16 mouse cellular contexts compared by ENCODE assay signal in the genomic region with DNA sequence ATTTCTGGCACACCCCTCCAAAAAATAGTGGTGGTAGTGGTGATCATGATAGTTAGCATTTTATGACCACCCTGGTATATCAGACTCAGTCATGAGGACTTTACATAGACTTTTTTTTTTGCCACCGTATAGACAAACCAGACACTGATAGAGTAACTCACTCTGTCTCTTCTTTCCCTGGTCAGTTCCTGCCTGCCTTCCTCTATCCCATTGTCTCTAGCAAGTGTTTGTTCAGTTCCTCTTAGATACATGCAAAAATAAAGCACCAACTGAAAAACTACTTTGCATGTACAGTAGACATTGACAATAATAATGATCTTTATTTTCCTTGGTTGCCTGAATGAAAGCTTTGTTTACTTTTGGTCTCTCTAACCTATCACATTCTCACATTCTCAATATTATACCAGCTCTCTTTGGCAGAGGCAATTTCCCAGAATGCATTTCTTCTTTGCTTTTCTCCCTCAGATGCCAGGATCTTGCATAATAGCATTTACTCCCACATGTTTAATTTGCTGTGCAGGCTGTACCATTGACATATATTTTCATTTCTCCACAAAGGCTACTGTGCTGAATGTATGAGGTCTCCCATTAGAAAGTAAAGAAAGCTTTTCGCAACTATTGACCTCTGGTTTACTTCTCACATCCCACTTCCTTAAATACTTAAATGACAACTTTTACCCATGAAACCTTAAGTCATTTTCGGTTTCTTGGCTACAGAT.
DNase-seq lines count a peak whose midpoint lies in the region; ATAC-seq and TF ChIP-seq lines count a peak whose summit lies in the region.
"Had no signal": no experiment of that assay in that cellular context is flagged by ENCODE, and none has a peak within 500 bp of the region (broad histone marks: within the 10 kb centered on the region; RNA-seq: fewer than 3 reads in every experiment).

No protein-coding gene starts in this region.

- no peak overlapping the region for H3K4me2 ChIP-seq in forebrain, embryonic 14.5 days (ENCODE audit: low read length)
- no peak overlapping the region for H3K4me2 ChIP-seq in forebrain, embryonic 15.5 days (replicated peaks)
- H3K4me2 ChIP-seq in liver, embryonic 11.5 days = no peak overlapping the region
- no peak overlapping the region for H3K4me2 ChIP-seq in hindbrain, embryonic 12.5 days (replicated peaks)
- H3K4me2 ChIP-seq: hindbrain, embryonic 13.5 days; liver, embryonic 13.5 days; neural tube, embryonic 12.5 days had no signal

- no peak overlapping the region for H3K9ac ChIP-seq in forebrain, embryonic 14.5 days (ENCODE audit: low read length)
- H3K9ac ChIP-seq in forebrain, embryonic 15.5 days (replicated peaks) = no peak overlapping the region
- no peak overlapping the region for H3K9ac ChIP-seq in liver, adult 2 months (ENCODE audit: low read depth, low read length)
- no peak overlapping the region for H3K9ac ChIP-seq in liver, embryonic 11.5 days (ENCODE audit: low read depth, low read length)
- H3K9ac ChIP-seq in hindbrain, embryonic 12.5 days = no peak overlapping the region
- H3K9ac ChIP-seq: hindbrain, embryonic 13.5 days; liver, embryonic 13.5 days; neural tube, embryonic 12.5 days had no signal

- no peaks in the 10 kb centered on the region for H3K4me1 ChIP-seq in forebrain, embryonic 14.5 days (ENCODE audit: control insufficient read depth, insufficient read depth, low read length)
- H3K4me1 ChIP-seq in forebrain, embryonic 15.5 days = 0 out of 2 replicates have a peak, but pooled peaks cover 6% of the 10 kb centered on the region
- H3K4me1 ChIP-seq in liver, adult 2 months (ENCODE audit: control insufficient read depth, insufficient read depth, low read length) = peaks cover 3% of the 10 kb centered on the region
- H3K4me1 ChIP-seq in liver, embryonic 11.5 days (replicated peaks; ENCODE audit: control insufficient read depth, insufficient read depth, low read length) = no peaks in the 10 kb centered on the region
- H3K4me1 ChIP-seq in hindbrain, embryonic 12.5 days = no peaks in the 10 kb centered on the region
- H3K4me1 ChIP-seq: hindbrain, embryonic 13.5 days; liver, embryonic 13.5 days; neural tube, embryonic 12.5 days had no signal

- DNase-seq in forebrain, embryonic 14.5 days (ENCODE audit: low spot score) = no peak
- peak; percentile 90 for DNase-seq in liver, adult 2 months (ENCODE audit: extremely low read depth, low read depth, low spot score)
- no peak for DNase-seq in liver, embryonic 11.5 days (ENCODE audit: low spot score)
- peak; percentile 38 for DNase-seq in right cerebral cortex, adult 18-20 months
- DNase-seq in right cerebral cortex, postnatal 10 days (ENCODE audit: low spot score in 2 of 2) = no peak
- no peak for DNase-seq in adrenal gland, adult (ENCODE audit: inconsistent age in 2 of 2, low spot score in 1 of 2)
- DNase-seq: cerebellum, adult 11 months; cerebellum, postnatal 36 days; gastrocnemius, postnatal 25 days; kidney, postnatal 10 days; liver, embryonic 13.5 days; right cerebral cortex, postnatal 25 days had no signal

- H3K4me3 ChIP-seq in forebrain, embryonic 14.5 days (ENCODE audit: low read depth, low read length) = no peak overlapping the region
- no peak overlapping the region for H3K4me3 ChIP-seq in forebrain, embryonic 15.5 days
- H3K4me3 ChIP-seq in liver, adult 2 months (ENCODE audit: insufficient read depth, low read depth, low read length) = no peak overlapping the region
- no peak overlapping the region for H3K4me3 ChIP-seq in liver, embryonic 11.5 days (ENCODE audit: low read depth, low read length)
- H3K4me3 ChIP-seq in hindbrain, embryonic 12.5 days = no peak overlapping the region
- H3K4me3 ChIP-seq: hindbrain, embryonic 13.5 days; liver, embryonic 13.5 days; neural tube, embryonic 12.5 days had no signal

- no peaks in the 10 kb centered on the region for H3K79me2 ChIP-seq in liver, adult 2 months (ENCODE audit: control insufficient read depth, insufficient read depth, low read length)

- TF ChIP-seq CTCF in liver, adult 2 months (IDR thresholded peaks at IDR 0.05; ENCODE audit: low read depth, low read length) = no peak

- no peaks in the 10 kb centered on the region for H3K9me3 ChIP-seq in forebrain, embryonic 14.5 days (replicated peaks; ENCODE audit: control insufficient read depth, low read length)
- no peaks in the 10 kb centered on the region for H3K9me3 ChIP-seq in forebrain, embryonic 15.5 days
- no peaks in the 10 kb centered on the region for H3K9me3 ChIP-seq in liver, embryonic 11.5 days (ENCODE audit: control insufficient read depth, low read length)
- H3K9me3 ChIP-seq in hindbrain, embryonic 12.5 days (replicated peaks) = no peaks in the 10 kb centered on the region
- H3K9me3 ChIP-seq: hindbrain, embryonic 13.5 days; liver, embryonic 13.5 days; neural tube, embryonic 12.5 days had no signal

- no peaks in the 10 kb centered on the region for H3K36me3 ChIP-seq in forebrain, embryonic 14.5 days (ENCODE audit: control insufficient read depth, insufficient read depth, low read length)
- H3K36me3 ChIP-seq in forebrain, embryonic 15.5 days = no peaks in the 10 kb centered on the region
- H3K36me3 ChIP-seq in liver, adult 2 months (ENCODE audit: control insufficient read depth, insufficient read depth, low read length) = no peaks in the 10 kb centered on the region
- no peaks in the 10 kb centered on the region for H3K36me3 ChIP-seq in liver, embryonic 11.5 days (ENCODE audit: control insufficient read depth, insufficient read depth, low read length)
- H3K36me3 ChIP-seq in hindbrain, embryonic 12.5 days = no peaks in the 10 kb centered on the region
- H3K36me3 ChIP-seq: hindbrain, embryonic 13.5 days; liver, embryonic 13.5 days; neural tube, embryonic 12.5 days had no signal

- H3K27ac ChIP-seq in forebrain, embryonic 14.5 days (ENCODE audit: low read depth, low read length) = no peak overlapping the region
- no peak overlapping the region for H3K27ac ChIP-seq in forebrain, embryonic 15.5 days (replicated peaks)
- H3K27ac ChIP-seq in liver, adult 2 months (replicated peaks; ENCODE audit: insufficient read depth, low read depth, low read length) = no peak overlapping the region
- no peak overlapping the region for H3K27ac ChIP-seq in liver, embryonic 11.5 days (ENCODE audit: low read depth, low read length)
- H3K27ac ChIP-seq in hindbrain, embryonic 12.5 days = no peak overlapping the region
- H3K27ac ChIP-seq: hindbrain, embryonic 13.5 days; liver, embryonic 13.5 days; neural tube, embryonic 12.5 days had no signal

- no peaks in the 10 kb centered on the region for H3K27me3 ChIP-seq in forebrain, embryonic 14.5 days (replicated peaks; ENCODE audit: control insufficient read depth, insufficient read depth, low read length)
- H3K27me3 ChIP-seq in forebrain, embryonic 15.5 days = no peaks in the 10 kb centered on the region
- H3K27me3 ChIP-seq in liver, adult 2 months (ENCODE audit: control insufficient read depth, insufficient read depth, low read length) = no peaks in the 10 kb centered on the region
- H3K27me3 ChIP-seq in liver, embryonic 11.5 days (replicated peaks; ENCODE audit: control insufficient read depth, insufficient read depth, low read length) = no peaks in the 10 kb centered on the region
- no peaks in the 10 kb centered on the region for H3K27me3 ChIP-seq in hindbrain, embryonic 12.5 days
- H3K27me3 ChIP-seq: hindbrain, embryonic 13.5 days; liver, embryonic 13.5 days; neural tube, embryonic 12.5 days had no signal

- WGBS in forebrain, embryonic 14.5 days = 91% methylated on average over 3 of the region's 3 CpGs
- WGBS in forebrain, embryonic 15.5 days = 92% methylated on average over 3 of the region's 3 CpGs
- WGBS in liver, adult 2 months = 34% methylated on average over 3 of the region's 3 CpGs
- WGBS in liver, embryonic 11.5 days = 88% methylated on average over 3 of the region's 3 CpGs
- WGBS in hindbrain, embryonic 12.5 days = 93% methylated on average over 3 of the region's 3 CpGs

- no peak for TF ChIP-seq POLR2A in liver, adult 2 months (IDR thresholded peaks at IDR 0.05; ENCODE audit: extremely low read depth, insufficient read depth, low read length)

- peak; percentile 29; the same call in 1 of the 2 replicates for ATAC-seq in forebrain, embryonic 14.5 days
- no peak for ATAC-seq in forebrain, embryonic 15.5 days (replicated peaks)
- ATAC-seq in liver, embryonic 11.5 days (replicated peaks; ENCODE audit: low FRiP score) = no peak
- no peak for ATAC-seq in hindbrain, embryonic 12.5 days (ENCODE audit: low FRiP score)

Comparison
In these comparisons a context has a peak if more than half of its experiments do, and no peak if none do; other contexts are left out.
1. DNase-seq: peak in liver, adult 2 months (single experiment) and right cerebral cortex, adult 18-20 months (single experiment); none in forebrain, embryonic 14.5 days (single experiment), liver, embryonic 11.5 days (single experiment), right cerebral cortex, postnatal 10 days (0 of 2) and adrenal gland, adult (0 of 2).